Mouse (Mus musculus): ENCODE results near the gene Qars. TPM values are rescaled to one million over a fixed set of nuclear protein-coding genes. Genes with fewer than 3 reads are reported as not detected.

Gene Qars
- polyA plus RNA-seq, 1 experiment from 2014 or later, result 87.7 TPM

DNA sequence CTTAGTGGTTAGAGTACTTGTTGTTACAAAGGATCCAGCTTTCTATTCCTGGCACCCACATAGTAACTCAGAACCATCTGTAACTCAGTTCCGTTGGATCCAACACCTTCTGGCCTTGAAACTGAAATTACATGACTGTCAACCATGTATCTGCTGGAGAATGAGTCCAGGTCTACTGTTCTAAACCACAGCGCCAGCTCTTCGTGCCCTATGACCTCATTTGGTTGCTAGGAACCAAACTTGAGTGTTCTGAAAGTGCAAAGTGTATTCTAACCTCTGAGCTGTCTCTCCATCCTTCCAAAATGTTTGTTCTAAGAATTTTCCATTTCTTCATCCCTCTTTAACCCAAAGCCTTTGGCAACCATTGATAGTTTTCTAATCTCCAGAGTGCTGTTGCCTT is 38.5 kb downstream of the Qars start:
- DNase-seq (ENCODE audit: low spot score) (no peak), ATAC-seq (no peak)
- WGBS, result 95% methylated on average over 3 of the region's 3 CpGs
- no peak overlapping the region for H3K4me2 ChIP-seq (ENCODE audit: low read length)
- no peaks in the 10 kb centered on the region for H3K9me3 ChIP-seq (replicated peaks; ENCODE audit: control insufficient read depth, low read length)
- no peak overlapping the region for H3K4me3 ChIP-seq (ENCODE audit: low read depth, low read length)
- H3K27me3 ChIP-seq (replicated peaks; ENCODE audit: control insufficient read depth, insufficient read depth, low read length), result no peaks in the 10 kb centered on the region
- H3K27ac ChIP-seq (ENCODE audit: low read depth, low read length), result no peak overlapping the region
- no peaks in the 10 kb centered on the region for H3K4me1 ChIP-seq (ENCODE audit: control insufficient read depth, insufficient read depth, low read length)
- H3K9ac ChIP-seq (ENCODE audit: low read length), result no peak overlapping the region
- H3K36me3 ChIP-seq (ENCODE audit: control insufficient read depth, insufficient read depth, low read length), result peaks cover 90% of the 10 kb centered on the region

DNA sequence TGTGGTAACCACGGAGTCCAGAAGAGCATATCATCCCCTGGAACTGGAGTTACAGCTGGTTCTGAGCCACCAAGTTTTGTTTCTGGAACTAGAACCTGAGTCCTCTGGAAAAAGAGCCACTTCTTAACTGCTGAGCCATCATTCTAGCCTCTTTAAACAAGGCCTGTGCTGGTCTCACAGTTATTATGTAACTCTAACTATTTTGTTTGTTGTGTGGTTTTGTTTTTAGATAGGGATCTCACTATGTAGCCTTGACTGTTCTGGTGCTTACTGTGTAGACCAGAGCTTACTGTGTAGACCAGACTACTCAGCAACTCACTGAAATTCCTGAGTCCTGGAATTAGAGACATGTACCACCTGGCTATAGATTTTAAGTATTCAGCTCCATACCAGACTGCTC is 39.4 kb downstream of the Qars start:
- no peak overlapping the region for H3K4me2 ChIP-seq (ENCODE audit: low read length)
- H3K9ac ChIP-seq (ENCODE audit: low read length), result no peak overlapping the region
- ATAC-seq, result no peak
- H3K4me3 ChIP-seq (ENCODE audit: low read depth, low read length), result no peak overlapping the region
- no peaks in the 10 kb centered on the region for H3K4me1 ChIP-seq (ENCODE audit: control insufficient read depth, insufficient read depth, low read length)
- no peaks in the 10 kb centered on the region for H3K9me3 ChIP-seq (replicated peaks; ENCODE audit: control insufficient read depth, low read length)
- no peak overlapping the region for H3K27ac ChIP-seq (ENCODE audit: low read depth, low read length)
- no peak for DNase-seq (ENCODE audit: low spot score)
- 97% methylated on average over 1 of the region's 1 CpGs for WGBS
- no peaks in the 10 kb centered on the region for H3K27me3 ChIP-seq (replicated peaks; ENCODE audit: control insufficient read depth, insufficient read depth, low read length)
- H3K36me3 ChIP-seq (ENCODE audit: control insufficient read depth, insufficient read depth, low read length), result peaks cover 89% of the 10 kb centered on the region

DNA sequence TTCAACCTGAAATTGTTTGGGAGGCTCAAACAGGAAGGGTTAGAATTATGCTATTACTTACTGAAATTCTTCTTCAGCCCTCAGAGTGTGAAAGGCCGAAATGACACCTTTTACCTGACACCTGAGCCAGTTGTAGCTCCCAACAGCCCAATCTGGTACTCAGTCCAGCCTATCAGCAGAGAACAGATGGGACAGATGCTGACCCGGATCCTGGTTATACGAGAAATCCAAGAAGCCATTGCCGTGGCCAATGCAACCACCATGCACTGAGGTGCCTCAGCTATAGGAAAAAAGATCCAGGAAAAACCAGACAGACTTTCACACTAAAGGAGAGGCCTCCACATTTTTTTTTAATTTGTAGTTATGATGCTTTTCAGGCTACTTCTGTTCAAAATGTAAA is 51.7 kb downstream of the Qars start:
- Histone ChIP-seq H3K4me3 (ENCODE audit: low read depth, low read length) (no peak overlapping the region), H3K36me3 (ENCODE audit: control insufficient read depth, insufficient read depth, low read length) (peaks cover 77% of the 10 kb centered on the region), H3K27ac (ENCODE audit: low read depth, low read length) (no peak overlapping the region), H3K27me3 (replicated peaks; ENCODE audit: control insufficient read depth, insufficient read depth, low read length) (no peaks in the 10 kb centered on the region), H3K9me3 (replicated peaks; ENCODE audit: control insufficient read depth, low read length) (no peaks in the 10 kb centered on the region), H3K4me2 (ENCODE audit: low read length) (no peak overlapping the region), H3K4me1 (ENCODE audit: control insufficient read depth, insufficient read depth, low read length) (peaks cover 3% of the 10 kb centered on the region; the same call in 1 of the 2 replicates), H3K9ac (ENCODE audit: low read length) (no peak overlapping the region)
- ATAC-seq (no peak), DNase-seq (ENCODE audit: low spot score) (no peak)
- WGBS, result 87% methylated on average over 4 of the region's 4 CpGs

DNA sequence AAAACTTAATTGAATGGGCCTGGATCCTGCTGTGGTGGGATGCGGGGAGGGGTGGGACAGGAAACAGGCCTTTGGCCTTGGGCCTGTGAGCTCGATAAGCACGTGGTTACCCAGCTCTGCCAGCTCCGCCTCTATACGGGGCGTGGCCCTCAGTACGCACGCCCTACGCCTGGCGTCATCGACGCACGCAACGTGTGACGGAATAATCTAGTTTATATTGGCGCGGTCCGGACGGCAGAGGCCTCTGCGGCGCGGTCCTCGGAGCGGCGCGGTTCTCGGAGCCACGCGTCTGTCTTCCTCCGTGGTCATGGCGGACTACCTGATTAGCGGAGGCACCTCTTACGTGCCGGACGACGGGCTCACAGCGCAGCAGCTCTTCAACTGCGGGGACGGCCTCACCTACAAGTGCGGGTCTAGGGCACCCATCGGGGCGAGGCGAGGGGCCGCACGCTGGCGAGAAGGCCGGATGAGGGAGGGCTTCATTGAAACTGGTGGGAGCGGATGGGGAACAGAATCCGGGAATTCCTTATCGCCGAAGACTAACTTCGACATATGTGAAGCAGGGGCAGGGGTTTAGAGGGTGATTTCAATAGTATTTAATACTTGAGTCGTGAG is 52.8 kb downstream of the Qars start, which contains the start of gene Impdh2:
Impdh2 (plus strand) TSS at position 60 of the 615 bp plus-strand sequence.
- Histone ChIP-seq H3K4me3 (ENCODE audit: low read depth, low read length) (peak within 1 kb of the TSS; percentile 50), H3K36me3 (ENCODE audit: control insufficient read depth, insufficient read depth, low read length) (peaks cover 78% of the 10 kb centered on the region), H3K4me2 (ENCODE audit: low read length) (peak within 1 kb of the TSS; percentile 79), H3K27ac (ENCODE audit: low read depth, low read length) (peak within 1 kb of the TSS; percentile 63; the same call in 1 of the 2 replicates), H3K9ac (ENCODE audit: low read length) (peak within 1 kb of the TSS; percentile 69), H3K4me1 (ENCODE audit: control insufficient read depth, insufficient read depth, low read length) (peaks cover 3% of the 10 kb centered on the region; the same call in 1 of the 2 replicates), H3K9me3 (replicated peaks; ENCODE audit: control insufficient read depth, low read length) (no peaks in the 10 kb centered on the region), H3K27me3 (replicated peaks; ENCODE audit: control insufficient read depth, insufficient read depth, low read length) (no peaks in the 10 kb centered on the region)
- peak; percentile 99 for DNase-seq (ENCODE audit: low spot score)
- whole genome bisulfite sequencing, result under 1% methylated on average over 46 of the region's 53 CpGs
- ATAC-seq, result peak; percentile 100

DNA sequence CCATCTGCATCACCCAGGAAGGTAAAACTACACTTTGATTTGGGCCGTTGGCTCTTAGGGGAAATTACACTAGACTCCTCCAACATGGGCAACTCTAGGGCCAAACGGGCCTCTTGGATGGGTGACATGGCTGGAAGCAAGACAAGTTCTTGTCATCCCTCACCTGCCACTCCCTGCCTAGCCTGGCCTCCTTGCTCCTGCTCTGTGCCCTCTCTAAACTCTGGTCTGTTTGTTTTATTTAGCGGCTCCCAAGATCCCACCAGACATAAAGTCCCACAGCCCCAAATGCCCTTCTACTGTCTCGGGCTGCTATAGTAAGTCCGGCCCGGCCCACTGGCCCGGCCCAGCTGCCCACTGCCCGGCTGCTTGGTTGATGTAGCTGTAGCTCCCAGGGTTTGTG is 56.2 kb downstream of the Qars start:
- 93% methylated on average over 8 of the region's 8 CpGs for WGBS
- Histone ChIP-seq H3K9me3 (replicated peaks; ENCODE audit: control insufficient read depth, low read length) (no peaks in the 10 kb centered on the region), H3K27ac (ENCODE audit: low read depth, low read length) (no peak overlapping the region), H3K4me1 (ENCODE audit: control insufficient read depth, insufficient read depth, low read length) (peaks cover 14% of the 10 kb centered on the region), H3K4me3 (ENCODE audit: low read depth, low read length) (no peak overlapping the region), H3K4me2 (ENCODE audit: low read length) (no peak overlapping the region), H3K36me3 (ENCODE audit: control insufficient read depth, insufficient read depth, low read length) (peaks cover 54% of the 10 kb centered on the region), H3K9ac (ENCODE audit: low read length) (no peak overlapping the region), H3K27me3 (replicated peaks; ENCODE audit: control insufficient read depth, insufficient read depth, low read length) (no peaks in the 10 kb centered on the region)
- ATAC-seq (no peak), DNase-seq (ENCODE audit: low spot score) (no peak)

DNA sequence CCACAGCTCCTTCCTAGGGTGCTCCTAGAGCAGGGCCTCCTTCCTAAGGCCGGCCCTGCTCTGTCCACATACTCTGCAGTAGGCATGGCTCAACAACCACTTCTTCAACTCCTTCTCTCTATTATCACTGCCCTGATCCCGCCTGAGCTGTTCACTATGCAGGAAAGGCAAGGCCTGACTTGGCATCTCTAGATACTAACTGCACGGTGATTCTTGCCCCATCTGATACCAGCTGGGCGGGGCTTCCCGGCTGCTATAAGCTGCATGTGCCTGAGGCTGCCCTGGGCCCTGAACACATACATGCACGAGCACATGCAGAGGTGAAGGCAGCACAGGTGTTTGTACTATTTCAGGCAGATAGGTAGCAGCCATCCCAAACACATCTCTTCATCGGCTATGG is 56.6 kb downstream of the Qars start:
- H3K4me1 ChIP-seq (ENCODE audit: control insufficient read depth, insufficient read depth, low read length), result peaks cover 15% of the 10 kb centered on the region
- DNase-seq (ENCODE audit: low spot score) (no peak), ATAC-seq (no peak)
- no peaks in the 10 kb centered on the region for H3K27me3 ChIP-seq (replicated peaks; ENCODE audit: control insufficient read depth, insufficient read depth, low read length)
- peaks cover 50% of the 10 kb centered on the region for H3K36me3 ChIP-seq (ENCODE audit: control insufficient read depth, insufficient read depth, low read length)
- no peak overlapping the region for H3K4me3 ChIP-seq (ENCODE audit: low read depth, low read length)
- H3K27ac ChIP-seq (ENCODE audit: low read depth, low read length), result no peak overlapping the region
- H3K9ac ChIP-seq (ENCODE audit: low read length), result no peak overlapping the region
- no peak overlapping the region for H3K4me2 ChIP-seq (ENCODE audit: low read length)
- WGBS, result 91% methylated on average over 7 of the region's 7 CpGs
- H3K9me3 ChIP-seq (replicated peaks; ENCODE audit: control insufficient read depth, low read length), result no peaks in the 10 kb centered on the region

Other genes starting within 250 kb of the Qars start
- 42.0 and 49.6 TPM in 2 replicates for gene Dag1, start 243.7 kb upstream of the Qars start, polyA plus RNA-seq (2014; fragmentation: Nextera tagmentation; extraction: Ambion mirVana)
- 113 and 126 TPM in 2 replicates for gene Nicn1, start 217.3 kb upstream of the Qars start, polyA plus RNA-seq (2014; fragmentation: Nextera tagmentation; extraction: Ambion mirVana)
- 13.2 and 13.4 TPM in 2 replicates for gene Amt, start 210.9 kb upstream of the Qars start, polyA plus RNA-seq (2014; fragmentation: Nextera tagmentation; extraction: Ambion mirVana)
- 276 and 307 TPM in 2 replicates for gene Rhoa, start 201.6 kb upstream of the Qars start, polyA plus RNA-seq (2014; fragmentation: Nextera tagmentation; extraction: Ambion mirVana)
- gene Tcta, start 201.5 kb upstream of the Qars start, polyA plus RNA-seq (2014; fragmentation: Nextera tagmentation; extraction: Ambion mirVana), result 38.9 and 50.8 TPM in 2 replicates
- 455 and 521 TPM in 2 replicates for gene Gpx1, start 168.8 kb upstream of the Qars start, polyA plus RNA-seq (2014; fragmentation: Nextera tagmentation; extraction: Ambion mirVana)
- gene Usp4, start 159.9 kb upstream of the Qars start, polyA plus RNA-seq (2014; fragmentation: Nextera tagmentation; extraction: Ambion mirVana), result 136 and 141 TPM in 2 replicates
- gene 1700102P08Rik, start 114.9 kb upstream of the Qars start, polyA plus RNA-seq (2014; fragmentation: Nextera tagmentation; extraction: Ambion mirVana), result 1.4 and 1.9 TPM in 2 replicates
- gene Ccdc36, start 79.2 kb upstream of the Qars start, polyA plus RNA-seq (2014; fragmentation: Nextera tagmentation; extraction: Ambion mirVana), result 0.94 and 1.1 TPM in 2 replicates
- gene BC048562, start 71.2 kb upstream of the Qars start, polyA plus RNA-seq (2014; fragmentation: Nextera tagmentation; extraction: Ambion mirVana), result not detected in 2 replicates
- 45.2 and 49.6 TPM in 2 replicates for gene Ccdc71, start 47.2 kb upstream of the Qars start, polyA plus RNA-seq (2014; fragmentation: Nextera tagmentation; extraction: Ambion mirVana)
- 47.9 and 52.6 TPM in 2 replicates for gene Klhdc8b, start 46.1 kb upstream of the Qars start, polyA plus RNA-seq (2014; fragmentation: Nextera tagmentation; extraction: Ambion mirVana)
- 12.0 and 17.2 TPM in 2 replicates for gene Lamb2, start 28.0 kb upstream of the Qars start, polyA plus RNA-seq (2014; fragmentation: Nextera tagmentation; extraction: Ambion mirVana)
- gene Usp19, start 17.1 kb upstream of the Qars start, polyA plus RNA-seq (2014; fragmentation: Nextera tagmentation; extraction: Ambion mirVana), result 48.0 and 64.1 TPM in 2 replicates
- gene Qrich1, start 9.1 kb downstream of the Qars start, polyA plus RNA-seq (2014; fragmentation: Nextera tagmentation; extraction: Ambion mirVana), result 143 and 160 TPM in 2 replicates
- gene Impdh2, start 52.6 kb downstream of the Qars start, polyA plus RNA-seq (2014; fragmentation: Nextera tagmentation; extraction: Ambion mirVana), result 125 and 136 TPM in 2 replicates
- gene Ndufaf3, start 59.7 kb downstream of the Qars start, polyA plus RNA-seq (2014; fragmentation: Nextera tagmentation; extraction: Ambion mirVana), result 82.7 and 105 TPM in 2 replicates
- 188 and 190 TPM in 2 replicates for gene Dalrd3, start 62.2 kb downstream of the Qars start, polyA plus RNA-seq (2014; fragmentation: Nextera tagmentation; extraction: Ambion mirVana)
- gene Wdr6, start 71.0 kb downstream of the Qars start, polyA plus RNA-seq (2014; fragmentation: Nextera tagmentation; extraction: Ambion mirVana), result 162 and 187 TPM in 2 replicates
- 14.5 and 18.1 TPM in 2 replicates for gene P4htm, start 90.0 kb downstream of the Qars start, polyA plus RNA-seq (2014; fragmentation: Nextera tagmentation; extraction: Ambion mirVana)
- 37.5 and 42.4 TPM in 2 replicates for gene Arih2, start 141.7 kb downstream of the Qars start, polyA plus RNA-seq (2014; fragmentation: Nextera tagmentation; extraction: Ambion mirVana)
- 23.5 and 24.8 TPM in 2 replicates for gene Slc25a20, start 154.4 kb downstream of the Qars start, polyA plus RNA-seq (2014; fragmentation: Nextera tagmentation; extraction: Ambion mirVana)
- gene Prkar2a, start 181.6 kb downstream of the Qars start, polyA plus RNA-seq (2014; fragmentation: Nextera tagmentation; extraction: Ambion mirVana), result 32.4 and 39.1 TPM in 2 replicates